Mouse (Mus musculus) embryonic facial prominence, embryonic 11.5 days (tissue): ENCODE measurements around the gene Adamtsl5. TPM values are rescaled to one million over a fixed set of nuclear protein-coding genes. Genes with fewer than 3 reads are reported as not detected.
A peak's percentile ranks its signal among the peaks of the same experiment; 100 is the strongest.

Experiments used
- ATAC-seq: fragments of 200-750 bp; cut with Nextera tagmentation; replicated peaks from 2 replicates; pipeline ENCODE4 v1.8.0; 2017; ENCODE audit warnings: low read depth; ENCODE audit not compliant: insufficient number of reproducible peaks, low FRiP score, low TSS enrichment
- DNase-seq: peaks from one replicate; pipeline ENCODE4 v3.0.0-alpha.2; 2015; ENCODE audit warnings: low spot score
- H3K27ac ChIP-seq: fragments of 300-500 bp; sonication (generic); replicated peaks from 2 replicates; pipeline ENCODE4 v1.5.1; 2014; ENCODE audit warnings: mild to moderate bottlenecking, low read depth, low read length, control low read depth
- H3K27me3 ChIP-seq: fragments of 300-500 bp; sonication (generic); 2 replicates; pipeline ENCODE4 v1.6.1; 2014; ENCODE audit warnings: mild to moderate bottlenecking, low read length, moderate library complexity, mixed read lengths; ENCODE audit not compliant: control insufficient read depth, insufficient read depth
- H3K36me3 ChIP-seq: fragments of 300-500 bp; sonication (generic); replicated peaks from 2 replicates; pipeline ENCODE4 v1.6.1; 2014; ENCODE audit warnings: low read depth, mild to moderate bottlenecking, low read length, moderate library complexity, mixed read lengths; ENCODE audit not compliant: control insufficient read depth, insufficient read depth
- H3K4me1 ChIP-seq: fragments of 300-500 bp; sonication (generic); 2 replicates; pipeline ENCODE4 v1.6.1; 2014; ENCODE audit warnings: low read length, mixed read lengths; ENCODE audit not compliant: control insufficient read depth, insufficient read depth
- H3K4me2 ChIP-seq: fragments of 300-500 bp; sonication (generic); 2 replicates; pipeline ENCODE4 v1.6.1; 2014; ENCODE audit warnings: low read depth, mild to moderate bottlenecking, control low read depth, low read length, moderate library complexity
- H3K4me3 ChIP-seq: fragments of 300-500 bp; sonication (generic); 2 replicates; pipeline ENCODE4 v1.5.1; 2014; ENCODE audit warnings: low read depth, low read length, control low read depth
- H3K9ac ChIP-seq: fragments of 300-500 bp; sonication (generic); replicated peaks from 2 replicates; pipeline ENCODE4 v1.6.1; 2014; ENCODE audit warnings: mild to moderate bottlenecking, control low read depth, low read length
- H3K9me3 ChIP-seq: fragments of 300-500 bp; sonication (generic); replicated peaks from 2 replicates; pipeline ENCODE4 v1.6.1; 2016; ENCODE audit warnings: mild to moderate bottlenecking, low read length, inconsistent platforms, mixed read lengths; ENCODE audit not compliant: control insufficient read depth
- WGBS: fragments of 180-500 bp; shearing (Covaris S2); extraction: QIAGEN DNeasy Blood & Tissue Kit; methylation state at CpG from one replicate; pipeline ENCODE4 v1.1.7; 2014; 5-methylcytosine and 5-hydroxymethylcytosine counted together
- polyA plus RNA-seq: library from polyadenylated mRNA; unstranded; fragments of >200 nt; fragmentation: Nextera tagmentation; extraction: Ambion mirVana; gene quantifications from 2 replicates; pipeline ENCODE4 v1.2.1, GENCODE M21; 2014

Gene Adamtsl5
- polyA plus RNA-seq, 1 experiment from 2014 or later, result 0.14 TPM

GRCm38 (mm10) chr10:80383431-80383830 lies 35.2 kb upstream of the Adamtsl5 start:
- 73% methylated on average over 4 of the region's 4 CpGs for WGBS
- Histone ChIP-seq H3K27ac (no peak overlapping the region), H3K4me3 (no peak overlapping the region), H3K9me3 (no peaks in the 10 kb centered on the region), H3K36me3 (peaks cover 22% of the 10 kb centered on the region), H3K9ac (no peak overlapping the region), H3K4me1 (peaks cover 15% of the 10 kb centered on the region), H3K27me3 (no peaks in the 10 kb centered on the region), H3K4me2 (peak overlapping the region; percentile 4; the same call in 1 of the 2 replicates)
- no peak for DNase-seq
- no peak for ATAC-seq

- H3K27ac ChIP-seq, result no peak overlapping the region
- 89% methylated on average over 7 of the region's 7 CpGs for WGBS
- H3K9me3 ChIP-seq, result no peaks in the 10 kb centered on the region
- peaks cover 22% of the 10 kb centered on the region for H3K36me3 ChIP-seq
- no peak overlapping the region for H3K9ac ChIP-seq
- peaks cover 11% of the 10 kb centered on the region; the same call in 1 of the 2 replicates for H3K4me1 ChIP-seq
- DNase-seq, result no peak
- ATAC-seq, result no peak
- no peak overlapping the region for H3K4me3 ChIP-seq
- no peaks in the 10 kb centered on the region for H3K27me3 ChIP-seq
- no peak overlapping the region for H3K4me2 ChIP-seq
These were observed 34.6 kb upstream of the Adamtsl5 start for GRCm38 (mm10) chr10:80382641-80383365.

GRCm38 (mm10) chr10:80377716-80378115 lies 29.5 kb upstream of the Adamtsl5 start:
- DNase-seq, result no peak
- no peaks in the 10 kb centered on the region for H3K9me3 ChIP-seq
- 51% methylated on average over 10 of the region's 10 CpGs for WGBS
- no peaks in the 10 kb centered on the region for H3K27me3 ChIP-seq
- H3K4me3 ChIP-seq, result no peak overlapping the region
- no peaks in the 10 kb centered on the region for H3K4me1 ChIP-seq
- ATAC-seq, result no peak
- H3K4me2 ChIP-seq, result no peak overlapping the region
- H3K9ac ChIP-seq, result no peak overlapping the region
- H3K36me3 ChIP-seq, result peaks cover 14% of the 10 kb centered on the region
- no peak overlapping the region for H3K27ac ChIP-seq

GRCm38 (mm10) chr10:80376160-80376559 lies 27.9 kb upstream of the Adamtsl5 start:
- Histone ChIP-seq H3K4me1 (no peaks in the 10 kb centered on the region), H3K4me2 (no peak overlapping the region), H3K9me3 (no peaks in the 10 kb centered on the region), H3K27me3 (no peaks in the 10 kb centered on the region), H3K4me3 (no peak overlapping the region), H3K27ac (no peak overlapping the region), H3K9ac (no peak overlapping the region), H3K36me3 (peaks cover 6% of the 10 kb centered on the region)
- ATAC-seq (no peak), DNase-seq (peak; percentile 96)
- WGBS, result 3% methylated on average over 7 of the region's 7 CpGs

GRCm38 (mm10) chr10:80374063-80374462 lies 25.9 kb upstream of the Adamtsl5 start:
- ATAC-seq (no peak), DNase-seq (peak; percentile 80)
- WGBS, result 14% methylated on average over 6 of the region's 6 CpGs
- Histone ChIP-seq H3K4me1 (no peaks in the 10 kb centered on the region), H3K9me3 (no peaks in the 10 kb centered on the region), H3K9ac (no peak overlapping the region), H3K4me3 (no peak overlapping the region), H3K27ac (no peak overlapping the region), H3K4me2 (no peak overlapping the region), H3K27me3 (no peaks in the 10 kb centered on the region), H3K36me3 (no peaks in the 10 kb centered on the region)

GRCm38 (mm10) chr10:80372706-80373105 lies 24.5 kb upstream of the Adamtsl5 start:
- ATAC-seq (no peak), DNase-seq (no peak)
- H3K4me3 ChIP-seq, result no peak overlapping the region
- no peaks in the 10 kb centered on the region for H3K9me3 ChIP-seq
- no peaks in the 10 kb centered on the region for H3K27me3 ChIP-seq
- no peak overlapping the region; the same call in 1 of the 2 replicates for H3K9ac ChIP-seq
- H3K27ac ChIP-seq, result no peak overlapping the region
- 79% methylated on average over 6 of the region's 6 CpGs for WGBS
- no peaks in the 10 kb centered on the region for H3K36me3 ChIP-seq
- H3K4me2 ChIP-seq, result no peak overlapping the region
- H3K4me1 ChIP-seq, result no peaks in the 10 kb centered on the region

- H3K36me3 ChIP-seq, result no peaks in the 10 kb centered on the region
- H3K27ac ChIP-seq, result no peak overlapping the region
- H3K9ac ChIP-seq, result no peak overlapping the region
- no peaks in the 10 kb centered on the region for H3K27me3 ChIP-seq
- H3K4me2 ChIP-seq, result no peak overlapping the region
- no peaks in the 10 kb centered on the region for H3K4me1 ChIP-seq
- WGBS, result 49% methylated on average over 9 of the region's 9 CpGs
- ATAC-seq (no peak), DNase-seq (no peak)
- H3K4me3 ChIP-seq, result no peak overlapping the region
- H3K9me3 ChIP-seq, result no peaks in the 10 kb centered on the region
These were observed 23.8 kb upstream of the Adamtsl5 start for GRCm38 (mm10) chr10:80371983-80372382.

- no peaks in the 10 kb centered on the region for H3K9me3 ChIP-seq
- H3K4me1 ChIP-seq, result no peaks in the 10 kb centered on the region
- peak overlapping the region; percentile 10; the same call in 1 of the 2 replicates for H3K9ac ChIP-seq
- H3K27me3 ChIP-seq, result no peaks in the 10 kb centered on the region
- H3K4me2 ChIP-seq, result no peak overlapping the region; the same call in 1 of the 2 replicates
- H3K4me3 ChIP-seq, result peak overlapping the region; percentile 22; the same call in 1 of the 2 replicates
- ATAC-seq, result peak; percentile 81
- DNase-seq, result peak; percentile 87
- WGBS, result 4% methylated on average over 12 of the region's 12 CpGs
- no peak overlapping the region for H3K27ac ChIP-seq
- no peaks in the 10 kb centered on the region for H3K36me3 ChIP-seq
These were observed 23.3 kb upstream of the Adamtsl5 start for GRCm38 (mm10) chr10:80371411-80371966.
